Mouse (Mus musculus) granulocyte monocyte progenitor cell, adult 5-6 weeks (primary cell): ENCODE results near the gene Ildr2. TPM values are rescaled to one million over a fixed set of nuclear protein-coding genes. Genes with fewer than 3 reads are reported as not detected.
A peak's percentile ranks its signal among the peaks of the same experiment; 100 is the strongest.

Experiments
- ATAC-seq: replicated peaks from 2 replicates; pipeline ENCODE4 v1.8.0; 2016; ENCODE audit warnings: mild to moderate bottlenecking, moderate TSS enrichment, inconsistent platforms; ENCODE audit not compliant: poor library complexity, severe bottlenecking
- total RNA-seq, 2 experiments: library from RNA; stranded (forward) in 1 of 2; stranded (reverse) in 1 of 2; fragments of 200-712, 200-1000 nt in 1 of 2; fragments of >200 nt in 1 of 2; fragmentation: Nextera tagmentation in 1 of 2; gene quantifications; 2 replicates each; pipeline ENCODE4 v1.2.3; 2014 to 2017

Gene Ildr2
- not detected in 2 replicates for total RNA-seq (2014; fragmentation: Nextera tagmentation)
- not detected in 2 replicates for total RNA-seq (2017)

- ATAC-seq, result peak; percentile 83
Observed at GRCm38 (mm10) chr1:166253898-166254894, at the start of gene Ildr2. Gene Ildr2, plus strand, starts transcription at chr1:166254139.

GRCm38 (mm10) chr1:166204171-166204570, 49.8 kb upstream of the Ildr2 start:
- peak; percentile 76 for ATAC-seq

- no peak for ATAC-seq
Observed at GRCm38 (mm10) chr1:166205159-166205558, 48.8 kb upstream of the Ildr2 start.

GRCm38 (mm10) chr1:166209371-166209770, 44.6 kb upstream of the Ildr2 start:
- no peak for ATAC-seq

GRCm38 (mm10) chr1:166214181-166214580, 39.8 kb upstream of the Ildr2 start:
- no peak for ATAC-seq

GRCm38 (mm10) chr1:166238315-166238969, 15.5 kb upstream of the Ildr2 start, which contains the start of gene Mael:
Gene Mael, minus strand, starts transcription at chr1:166238747.
- no peak for ATAC-seq

GRCm38 (mm10) chr1:166244285-166244684, 9.7 kb upstream of the Ildr2 start:
- peak; percentile 97 for ATAC-seq

GRCm38 (mm10) chr1:166255091-166255490, 1.2 kb downstream of the Ildr2 start:
- no peak for ATAC-seq

GRCm38 (mm10) chr1:166255651-166256050, 1.7 kb downstream of the Ildr2 start:
- ATAC-seq, result no peak

GRCm38 (mm10) chr1:166256302-166256701, 2.4 kb downstream of the Ildr2 start:
- ATAC-seq, result no peak

GRCm38 (mm10) chr1:166256898-166257297, 3.0 kb downstream of the Ildr2 start:
- ATAC-seq, result no peak

- no peak for ATAC-seq
Observed at GRCm38 (mm10) chr1:166259526-166259925, 5.6 kb downstream of the Ildr2 start.

GRCm38 (mm10) chr1:166266001-166266705, 12.2 kb downstream of the Ildr2 start:
- ATAC-seq, result no peak

- peak; percentile 63 for ATAC-seq
Observed at GRCm38 (mm10) chr1:166266918-166267317, 13.0 kb downstream of the Ildr2 start.

GRCm38 (mm10) chr1:166268218-166268617, 14.3 kb downstream of the Ildr2 start:
- peak; percentile 86 for ATAC-seq

GRCm38 (mm10) chr1:166278786-166279185, 24.8 kb downstream of the Ildr2 start:
- no peak for ATAC-seq

GRCm38 (mm10) chr1:166279580-166280206, 25.8 kb downstream of the Ildr2 start:
- ATAC-seq, result no peak

GRCm38 (mm10) chr1:166280566-166280965, 26.6 kb downstream of the Ildr2 start:
- no peak for ATAC-seq

GRCm38 (mm10) chr1:166281287-166281686, 27.3 kb downstream of the Ildr2 start:
- no peak for ATAC-seq

GRCm38 (mm10) chr1:166281836-166282235, 27.9 kb downstream of the Ildr2 start:
- ATAC-seq, result no peak
